Mouse (Mus musculus): ENCODE measurements around the gene Cnnm4.
A peak's percentile ranks its signal among the peaks of the same experiment; 100 is the strongest.

Cnnm4 gene

DNA sequence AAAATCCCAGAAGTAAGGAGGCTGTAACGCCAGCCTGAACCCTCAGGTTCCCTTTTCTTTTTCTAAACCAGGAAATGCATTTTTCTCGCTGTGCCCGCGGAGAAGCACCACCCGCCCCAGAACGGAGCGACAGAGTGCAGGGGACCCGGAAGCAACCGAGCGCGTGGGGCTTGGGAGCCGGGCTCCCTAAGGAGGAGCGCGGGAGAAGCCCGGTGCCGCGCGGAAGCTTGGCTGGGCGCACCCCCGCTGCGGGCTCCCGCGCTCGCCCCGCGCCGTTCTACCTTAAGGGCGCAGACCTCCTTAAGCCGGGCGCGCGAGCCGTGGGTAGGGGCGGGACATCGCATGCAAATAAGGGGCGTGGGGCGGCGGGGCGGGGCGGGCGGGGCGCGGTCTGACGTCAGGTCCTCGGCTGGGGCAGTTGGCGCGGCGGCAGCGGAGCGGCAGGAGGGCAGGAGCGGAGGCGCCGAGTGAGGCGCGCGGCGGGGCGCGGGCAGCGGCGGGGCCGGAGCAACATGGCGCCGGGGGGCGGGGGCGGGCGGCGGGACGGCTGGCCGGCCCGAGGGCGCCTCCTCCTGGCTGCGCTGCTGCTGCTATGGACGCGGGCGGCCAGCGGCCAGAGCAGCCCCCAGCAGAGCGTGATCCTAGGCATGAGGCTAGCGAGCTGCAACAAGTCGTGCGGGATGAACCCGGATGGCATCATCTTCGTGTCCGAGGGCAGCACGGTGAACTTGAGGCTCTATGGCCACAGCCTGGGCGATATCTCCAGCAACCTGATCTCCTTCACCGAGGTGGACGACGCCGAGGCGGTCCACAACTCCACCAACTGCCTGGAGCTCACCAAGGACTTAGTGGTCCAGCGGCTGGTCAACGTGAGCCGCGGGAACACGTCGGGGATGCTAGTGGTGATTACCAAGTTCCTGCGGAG is at the start of gene Cnnm4:
TSS of gene Cnnm4 (plus strand) at position 440 of the 925 bp plus-strand sequence.
- DNase-seq (ENCODE audit: low read depth), result peak; percentile 48

DNA sequence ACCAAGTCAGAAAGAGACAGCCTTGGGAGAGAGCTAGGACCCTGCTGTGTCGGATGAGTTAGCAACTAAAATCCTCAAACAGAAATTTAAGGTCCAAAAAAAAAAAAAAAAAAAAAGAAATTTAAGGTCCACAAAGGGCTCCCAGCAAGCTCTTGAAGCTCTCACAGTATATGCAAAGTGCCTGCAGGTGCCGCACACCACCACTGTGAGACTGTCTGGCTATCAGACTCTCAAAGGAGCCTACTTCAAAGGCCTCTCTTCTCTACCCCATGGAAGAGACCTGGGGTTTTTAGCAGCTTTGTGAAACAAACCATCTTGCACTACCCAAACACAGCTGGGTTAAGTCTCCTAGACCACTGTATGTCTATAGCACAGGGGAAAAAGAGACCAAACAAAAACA is 41.9 kb upstream of the Cnnm4 start:
- DNase-seq (ENCODE audit: low read depth), result no peak

DNA sequence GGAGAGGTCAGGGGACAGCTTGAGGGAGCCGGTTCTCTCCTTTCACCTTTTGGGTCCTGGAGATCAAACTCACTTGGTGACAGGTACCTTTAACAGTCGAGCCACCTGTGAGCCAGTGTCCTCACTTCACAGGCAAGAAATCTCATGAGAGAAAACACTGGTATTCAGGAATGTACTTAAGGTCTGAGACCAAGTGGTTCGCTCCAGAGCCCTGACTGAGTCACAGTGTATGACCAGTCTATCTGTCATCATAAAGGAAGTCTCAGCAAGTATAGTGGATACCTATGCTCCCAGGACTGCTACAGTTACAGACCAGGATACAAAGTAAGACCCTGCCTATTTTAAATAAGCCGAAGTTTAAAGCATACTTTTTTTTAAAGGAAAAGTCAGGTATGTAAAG is 38.4 kb upstream of the Cnnm4 start:
- no peak for DNase-seq (ENCODE audit: low read depth)

- DNase-seq (ENCODE audit: low read depth), result no peak
These were observed 37.8 kb upstream of the Cnnm4 start for GRCm38 (mm10) chr1:36433616-36434015.

- no peak for DNase-seq (ENCODE audit: low read depth)
These were observed 36.3 kb upstream of the Cnnm4 start for GRCm38 (mm10) chr1:36435071-36435470.

DNA sequence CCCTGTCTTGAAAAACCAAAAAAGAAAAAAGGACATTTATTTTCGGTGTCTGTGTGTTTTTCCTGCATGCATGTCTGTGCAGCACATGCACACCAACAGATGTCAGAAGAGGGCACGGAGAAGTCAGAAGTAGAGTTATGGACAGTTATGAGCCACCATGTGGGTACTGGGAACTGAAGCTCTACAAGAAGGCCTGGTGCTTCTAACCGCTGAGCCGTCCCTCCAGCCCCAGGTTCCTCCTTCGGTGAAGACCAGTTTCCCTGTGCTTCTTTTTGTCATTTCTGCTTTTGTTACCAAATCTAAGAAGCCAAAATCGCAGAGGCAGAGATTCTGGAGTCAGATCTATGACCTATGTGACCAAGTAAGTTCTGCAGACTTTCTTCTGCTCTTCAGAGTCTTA is 34.9 kb upstream of the Cnnm4 start:
- no peak for DNase-seq (ENCODE audit: low read depth)

DNA sequence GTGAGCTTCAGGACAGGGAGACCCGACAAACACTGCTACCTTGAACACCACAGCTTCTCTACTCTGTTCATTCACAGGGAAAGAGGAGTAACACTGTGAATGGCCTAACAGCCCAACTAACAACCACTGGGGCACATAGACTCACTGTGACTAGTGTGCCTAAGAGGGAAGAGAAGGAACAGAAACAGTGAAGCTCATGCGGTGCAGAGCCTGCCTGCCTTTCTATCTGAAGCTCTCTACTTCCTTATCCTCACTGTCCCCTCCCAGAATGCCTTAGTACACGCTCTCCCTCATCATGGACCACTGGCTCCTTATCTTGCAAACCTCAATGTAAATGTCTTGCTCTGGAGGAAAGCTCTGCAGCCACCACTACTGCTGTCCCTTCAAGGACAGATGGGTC is 34.2 kb upstream of the Cnnm4 start:
- no peak for DNase-seq (ENCODE audit: low read depth)

GRCm38 (mm10) chr1:36441101-36441500 is 30.3 kb upstream of the Cnnm4 start:
- DNase-seq (ENCODE audit: low read depth), result peak; percentile 67

DNA sequence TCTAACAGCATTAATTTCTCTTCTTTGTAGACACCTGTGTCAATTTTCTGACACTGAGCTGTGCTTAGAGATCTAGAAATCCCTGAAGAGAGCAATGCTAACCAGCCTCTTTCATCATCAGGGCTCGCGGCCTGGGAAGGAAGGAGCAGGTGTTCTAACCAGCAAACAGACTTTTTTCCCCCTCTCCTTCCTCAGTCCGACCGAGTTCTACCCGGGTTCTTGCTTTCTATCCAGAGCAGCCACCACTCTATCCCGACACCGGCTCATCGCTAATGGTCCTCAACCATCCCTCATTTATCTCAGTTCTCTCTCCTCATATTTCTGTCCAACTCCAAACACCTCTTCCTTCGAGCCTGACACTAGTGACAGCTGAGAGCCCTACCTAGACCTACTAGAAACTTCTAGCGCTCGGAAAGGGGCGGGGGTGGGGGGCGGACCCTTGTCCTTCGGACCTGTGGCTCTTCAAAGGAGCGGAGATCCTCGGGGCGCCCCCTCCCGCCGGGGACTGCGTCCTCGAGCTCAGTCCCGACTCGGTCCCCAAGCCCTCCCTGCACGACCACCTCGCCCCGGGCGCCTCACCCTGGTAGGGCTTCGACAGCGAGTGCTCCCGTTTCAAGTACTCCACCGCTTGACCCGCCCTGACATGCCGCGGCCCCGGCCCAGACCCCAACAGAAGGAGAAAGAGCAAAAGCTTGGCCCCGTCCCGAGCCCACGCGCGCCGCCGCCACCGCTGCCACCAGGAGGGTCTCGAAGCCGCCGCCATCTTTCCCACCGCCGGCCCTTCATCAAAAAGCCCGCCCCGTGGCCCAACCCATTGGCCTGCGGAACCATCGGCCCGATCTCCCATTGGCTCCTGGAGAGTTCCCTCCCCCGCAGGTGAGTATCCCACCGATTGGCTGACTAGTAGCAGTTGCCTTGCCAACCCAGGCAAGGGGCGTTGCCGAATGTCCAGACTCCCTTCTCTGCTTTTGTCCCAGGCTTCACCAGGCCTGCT is 26.7 kb upstream of the Cnnm4 start, which contains the start of gene Lman2l:
TSS of gene Lman2l (minus strand) at position 801 of the 994 bp plus-strand sequence.
- DNase-seq (ENCODE audit: low read depth), result peak; percentile 87

- no peak for DNase-seq (ENCODE audit: low read depth)
These were observed 25.9 kb upstream of the Cnnm4 start for GRCm38 (mm10) chr1:36445508-36445907.

DNA sequence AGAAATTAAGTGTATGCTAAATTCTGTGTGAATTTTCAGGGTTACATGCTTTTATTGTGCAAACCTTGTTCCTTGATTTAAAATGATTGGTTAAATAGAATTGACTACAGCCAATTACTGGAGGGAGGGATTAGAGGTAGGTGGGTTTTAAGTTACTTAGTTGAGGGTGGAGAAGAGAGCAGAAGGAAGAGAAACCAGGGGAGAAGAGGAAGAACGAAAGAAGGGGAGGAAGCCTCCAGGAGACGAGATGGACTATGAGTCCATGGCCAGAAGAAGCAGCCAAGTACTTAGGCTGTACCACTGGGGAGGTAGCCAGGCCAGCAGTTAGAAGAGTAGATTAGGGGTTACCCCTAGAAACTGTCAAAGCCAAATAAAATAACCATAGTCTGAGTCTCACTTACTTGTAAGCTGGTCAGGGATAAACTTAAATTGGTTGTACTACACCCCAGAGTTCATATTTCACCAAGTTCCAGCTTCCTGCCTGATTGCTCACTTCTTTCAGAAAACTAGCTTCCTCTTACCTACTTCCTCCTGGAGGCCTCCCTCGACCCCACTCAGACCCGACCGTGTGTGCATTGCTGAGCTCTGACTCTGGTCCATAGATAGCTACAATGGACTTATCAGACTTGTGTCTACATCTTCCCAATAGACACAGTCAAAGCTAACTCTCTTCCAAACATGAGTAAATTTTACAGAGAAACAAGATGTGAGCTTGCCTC is 25.2 kb upstream of the Cnnm4 start:
- no peak for DNase-seq (ENCODE audit: low read depth)

GRCm38 (mm10) chr1:36446841-36447240 is 24.6 kb upstream of the Cnnm4 start:
- DNase-seq (ENCODE audit: low read depth), result no peak

DNA sequence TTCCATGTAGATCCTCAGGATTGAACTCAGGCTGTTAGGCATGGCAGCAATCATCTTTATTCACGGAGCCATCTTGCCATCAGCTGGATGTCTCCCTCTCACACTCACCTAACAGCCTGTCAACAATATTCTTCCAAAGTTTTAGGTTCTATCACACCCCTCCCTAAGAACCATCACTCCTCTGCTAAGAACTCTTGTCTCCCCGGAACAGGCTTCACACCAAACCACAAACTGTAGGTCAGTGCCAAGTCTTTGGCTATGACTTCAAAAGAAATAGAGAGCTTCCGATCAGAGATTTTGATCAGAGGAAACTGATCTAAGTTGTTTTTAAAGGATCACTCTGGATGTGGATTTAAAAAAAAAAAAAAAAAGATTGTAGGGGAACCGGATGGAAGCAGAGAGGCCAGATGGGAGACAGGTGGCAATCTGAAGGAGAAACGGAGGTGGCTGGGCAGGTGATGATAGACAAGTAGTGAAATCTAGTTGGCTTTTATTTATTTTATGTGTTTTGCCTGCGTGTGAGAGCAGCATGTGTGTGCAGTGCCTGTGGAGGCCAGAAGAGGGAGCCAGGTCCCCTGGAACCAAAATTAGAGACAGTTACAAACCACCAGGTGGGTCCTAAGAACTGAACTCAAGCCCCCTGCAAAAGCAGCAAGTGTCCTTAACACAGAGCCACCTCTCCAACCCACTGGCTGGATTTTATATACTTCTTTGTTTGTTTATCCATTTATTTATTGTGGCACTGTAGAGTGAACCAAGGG is 17.2 kb upstream of the Cnnm4 start:
- no peak for DNase-seq (ENCODE audit: low read depth)

GRCm38 (mm10) chr1:36457388-36458014 is 13.9 kb upstream of the Cnnm4 start:
- peak; percentile 51 for DNase-seq (ENCODE audit: low read depth)

DNA sequence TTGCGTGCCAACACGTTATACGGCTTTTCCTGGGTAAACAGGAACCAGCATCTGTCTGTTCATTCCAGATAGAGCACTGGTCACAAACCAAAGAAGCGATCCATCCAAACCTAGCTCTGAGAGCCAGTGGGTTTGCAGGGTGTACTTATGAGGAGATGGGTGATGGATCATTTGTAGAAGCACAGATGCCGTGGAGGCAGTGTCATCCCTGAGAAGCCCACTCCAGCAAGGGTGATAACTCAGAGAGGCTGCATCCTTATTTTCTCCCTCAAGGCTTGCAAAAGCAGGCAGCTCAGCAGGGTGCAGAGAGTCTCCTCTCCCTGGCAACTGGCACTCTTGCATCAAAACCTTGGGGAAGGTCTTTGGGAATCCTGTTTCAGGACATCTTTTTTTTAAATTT is 13.3 kb upstream of the Cnnm4 start:
- DNase-seq (ENCODE audit: low read depth), result no peak

- no peak for DNase-seq (ENCODE audit: low read depth)
These were observed 9.6 kb upstream of the Cnnm4 start for GRCm38 (mm10) chr1:36461829-36462228.

DNA sequence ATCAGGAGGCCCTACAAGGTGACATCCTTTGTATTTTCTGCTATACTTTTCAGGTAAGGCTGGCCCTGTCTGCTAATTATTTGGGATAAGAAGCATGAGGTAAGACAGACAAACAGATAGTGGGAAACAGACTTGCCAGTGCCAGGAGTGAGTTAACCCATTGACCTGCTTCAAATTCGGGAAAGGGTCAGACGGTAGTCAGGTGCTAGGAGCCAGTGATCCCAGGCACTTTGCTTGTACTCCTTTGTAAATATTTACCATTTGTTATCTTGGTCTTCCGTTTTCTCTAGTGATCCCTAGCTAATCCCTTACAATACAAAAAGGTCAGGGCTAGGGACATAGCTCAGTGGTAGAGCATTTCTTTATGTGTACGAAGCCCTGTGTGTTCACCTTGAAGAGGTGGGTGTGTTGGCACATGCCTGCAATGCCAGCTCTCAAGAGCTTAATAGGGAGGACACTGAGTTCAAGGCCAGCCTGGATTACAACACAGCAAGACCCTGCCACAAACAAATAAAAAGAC is 5.7 kb upstream of the Cnnm4 start:
- no peak for DNase-seq (ENCODE audit: low read depth)

DNA sequence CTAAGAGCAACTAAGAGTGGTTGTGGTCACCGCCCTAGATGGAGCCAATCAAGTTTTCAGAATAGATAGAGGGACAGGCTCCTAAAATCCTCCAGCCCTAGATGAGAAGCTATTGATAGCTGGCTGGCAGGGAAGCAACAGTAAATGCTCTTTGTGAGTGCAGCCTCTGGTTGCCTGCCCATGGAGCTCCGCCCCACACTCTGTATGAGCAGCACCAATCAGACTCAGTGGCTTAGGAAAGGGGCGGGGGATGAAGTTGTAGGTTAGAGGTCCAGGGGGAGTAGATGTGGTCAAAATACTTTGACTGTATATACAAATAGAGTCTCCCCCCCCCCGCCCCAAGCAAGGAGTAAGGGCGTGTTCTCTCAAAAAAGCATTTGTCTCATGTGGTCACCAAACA is 4.0 kb upstream of the Cnnm4 start:
- no peak for DNase-seq (ENCODE audit: low read depth)

GRCm38 (mm10) chr1:36469811-36470444 is 1.5 kb upstream of the Cnnm4 start:
- DNase-seq (ENCODE audit: low read depth), result no peak

DNA sequence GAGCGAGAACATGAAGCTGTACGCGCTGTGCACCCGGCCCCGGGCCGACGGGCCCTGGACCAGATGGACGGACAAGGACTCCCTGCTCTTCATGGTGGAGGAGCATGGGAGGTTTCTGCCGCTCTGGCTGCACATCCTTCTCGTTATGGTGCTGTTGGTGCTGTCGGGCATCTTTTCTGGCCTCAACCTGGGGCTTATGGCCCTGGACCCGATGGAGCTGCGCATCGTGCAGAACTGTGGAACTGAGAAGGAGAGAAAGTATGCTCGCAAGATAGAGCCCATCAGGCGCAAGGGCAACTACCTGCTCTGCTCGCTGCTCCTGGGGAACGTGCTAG is 653 bp downstream of the Cnnm4 start:
- no peak for DNase-seq (ENCODE audit: low read depth)

Measured in fibroblast of lung, adult 2 months (primary cell).